8 mouse cellular contexts compared by ENCODE assay signal in genomic region chr10:70520143-70521131, GRCm38 (mm10).
DNase-seq lines count a peak whose midpoint lies in the region; ATAC-seq and TF ChIP-seq lines count a peak whose summit lies in the region.

No protein-coding gene starts in this region.

- H3K27me3 ChIP-seq in C2C12 (ENCODE audit: control insufficient read depth, insufficient read depth, insufficient read length), result no peaks in the 10 kb centered on the region
- H3K27me3 ChIP-seq in embryonic facial prominence, embryonic 15.5 days, result peaks cover 5% of the 10 kb centered on the region; the same call in 1 of the 2 replicates
- H3K27me3 ChIP-seq in heart, embryonic 14.5 days (ENCODE audit: control insufficient read depth, insufficient read depth, low read length), result no peaks in the 10 kb centered on the region
- H3K27me3 ChIP-seq in midbrain, embryonic 16.5 days (ENCODE audit: control insufficient read depth, insufficient read depth, low read depth, low read length), result no peaks in the 10 kb centered on the region

- H3K9me3 ChIP-seq in embryonic facial prominence, embryonic 15.5 days (replicated peaks), result 0 out of 2 replicates have a peak, but pooled peaks cover 2% of the 10 kb centered on the region
- no peaks in the 10 kb centered on the region for H3K9me3 ChIP-seq in heart, embryonic 14.5 days (ENCODE audit: control insufficient read depth, low read length)
- no peaks in the 10 kb centered on the region for H3K9me3 ChIP-seq in midbrain, embryonic 16.5 days (replicated peaks; ENCODE audit: control insufficient read depth, low read length, poor library complexity, severe bottlenecking)

- H3K79me3 ChIP-seq in C2C12 (ENCODE audit: low read depth), result no peaks in the 10 kb centered on the region

- peak overlapping the region; percentile 92 for H3K4me2 ChIP-seq in embryonic facial prominence, embryonic 15.5 days (replicated peaks)
- peak overlapping the region; percentile 95 for H3K4me2 ChIP-seq in heart, embryonic 14.5 days (ENCODE audit: low read length)
- peak overlapping the region; percentile 87 for H3K4me2 ChIP-seq in midbrain, embryonic 16.5 days (ENCODE audit: low read length)

- H3K36me3 ChIP-seq in C2C12 (ENCODE audit: control insufficient read depth, insufficient read depth), result no peaks in the 10 kb centered on the region
- H3K36me3 ChIP-seq in embryonic facial prominence, embryonic 15.5 days, result peaks cover 5% of the 10 kb centered on the region; the same call in 1 of the 2 replicates
- no peaks in the 10 kb centered on the region for H3K36me3 ChIP-seq in heart, embryonic 14.5 days (ENCODE audit: control insufficient read depth, insufficient read depth, low read length)
- H3K36me3 ChIP-seq in midbrain, embryonic 16.5 days (ENCODE audit: control insufficient read depth, insufficient read depth, low read length), result peaks cover 5% of the 10 kb centered on the region

- under 1% methylated on average over 38 of the region's 38 CpGs for WGBS in embryonic facial prominence, embryonic 15.5 days
- 1% methylated on average over 38 of the region's 38 CpGs for WGBS in heart, embryonic 14.5 days
- 2% methylated on average over 38 of the region's 38 CpGs for WGBS in midbrain, embryonic 16.5 days

- intact Hi-C loops in left cerebral cortex, postnatal 36 days (cut with DNase I), result no loop called here

- no peaks in the 10 kb centered on the region for H3K79me2 ChIP-seq in C2C12 (ENCODE audit: control insufficient read depth, insufficient read depth)

- peak; percentile 51 for DNase-seq in Muller cell, postnatal 12 days (ENCODE audit: inconsistent ontology term)
- peak; percentile 57 to 60 for DNase-seq in left cerebral cortex, postnatal 36 days (ENCODE audit: low spot score in 2 of 2)
- peak; percentile 39 for DNase-seq in testis, postnatal 10 days (ENCODE audit: low spot score)

- H3ac ChIP-seq in C2C12 (ENCODE audit: control insufficient read depth, insufficient read length, low read depth), result peak overlapping the region; percentile 69

- peaks cover 23% of the 10 kb centered on the region for H3K4me1 ChIP-seq in embryonic facial prominence, embryonic 15.5 days
- peaks cover 8 to 20% of the 10 kb centered on the region in 2 experiments; a peak in 2 of 4 replicates for H3K4me1 ChIP-seq in heart, embryonic 14.5 days (ENCODE audit: control insufficient read depth in 2 of 2, insufficient read depth in 2 of 2, low read length in 2 of 2)
- H3K4me1 ChIP-seq in midbrain, embryonic 16.5 days (ENCODE audit: control insufficient read depth, insufficient read depth, low read length), result peaks cover 25% of the 10 kb centered on the region

- H3K27ac ChIP-seq in embryonic facial prominence, embryonic 15.5 days (replicated peaks), result peak overlapping the region; percentile 59
- peak overlapping the region in 1 of 2 experiments; percentile 30; a peak in 1 of 4 replicates for H3K27ac ChIP-seq in heart, embryonic 14.5 days (replicated peaks in 1 of 2; ENCODE audit: control insufficient read depth in 1 of 2, insufficient read depth in 1 of 2, low read depth in 2 of 2, low read length in 2 of 2)
- peak overlapping the region; percentile 82 for H3K27ac ChIP-seq in midbrain, embryonic 16.5 days (ENCODE audit: low read length)

- 0 out of 2 replicates have a peak overlapping the region, but pooled peaks have one; percentile 6 for H3K9ac ChIP-seq in embryonic facial prominence, embryonic 15.5 days
- H3K9ac ChIP-seq in heart, embryonic 14.5 days (ENCODE audit: low read length), result peak overlapping the region; percentile 49
- H3K9ac ChIP-seq in midbrain, embryonic 16.5 days (ENCODE audit: low read depth, low read length), result peak overlapping the region; percentile 67

- H3K4me3 ChIP-seq in C2C12 (ENCODE audit: insufficient read depth, poor library complexity, severe bottlenecking), result peak overlapping the region; percentile 36
- peak overlapping the region; percentile 45 for H3K4me3 ChIP-seq in embryonic facial prominence, embryonic 15.5 days (replicated peaks)
- peak overlapping the region; percentile 45 to 53 for H3K4me3 ChIP-seq in heart, embryonic 14.5 days (ENCODE audit: control insufficient read depth in 1 of 2, insufficient read depth in 1 of 2, low read depth in 1 of 2, low read length in 2 of 2)
- peak overlapping the region; percentile 45 for H3K4me3 ChIP-seq in midbrain, embryonic 16.5 days (ENCODE audit: low read depth, low read length)

- ATAC-seq in embryonic facial prominence, embryonic 15.5 days (ENCODE audit: insufficient number of reproducible peaks, low FRiP score, low TSS enrichment, low read depth), result peak; percentile 60; the same call in 1 of the 2 replicates
- no peak for ATAC-seq in heart, embryonic 14.5 days (ENCODE audit: insufficient number of reproducible peaks, insufficient read depth, low FRiP score, low read depth)
- ATAC-seq in midbrain, embryonic 16.5 days, result peak; percentile 86
- no peak for ATAC-seq in megakaryocyte, adult 5-6 weeks (ENCODE audit: poor library complexity, severe bottlenecking)

- no peak for TF ChIP-seq CTCF in C2C12 (IDR thresholded peaks at IDR 0.05; ENCODE audit: control insufficient read depth, insufficient read depth, insufficient read length)

TF ChIP-seq in C2C12, 6 proteins besides CTCF, POLR2A, EP300 and RAD21:
- peak; percentile 83 for TF ChIP-seq CEBPB (IDR thresholded peaks at IDR 0.05; ENCODE audit: low read depth)
- no peak for TF ChIP-seq MYOD1 (IDR thresholded peaks at IDR 0.05; ENCODE audit: control insufficient read depth, insufficient read length, low read depth)

Comparison
In these comparisons a context has a peak if more than half of its experiments do, and no peak if none do; other contexts are left out.
1. ATAC-seq: peak in embryonic facial prominence, embryonic 15.5 days (single experiment) and midbrain, embryonic 16.5 days (single experiment); none in heart, embryonic 14.5 days (single experiment) and megakaryocyte, adult 5-6 weeks (single experiment).
2. H3K9ac ChIP-seq: peak in every context shown above with its lines; median percentile 67 in midbrain, embryonic 16.5 days; 49 in heart, embryonic 14.5 days; 6 in embryonic facial prominence, embryonic 15.5 days.
3. Peak in every context shown above with its lines, with median percentiles within 50 percentile points of each other: H3K4me3 ChIP-seq, DNase-seq and H3K4me2 ChIP-seq.